Mouse (Mus musculus): ENCODE data around the gene Ntrk2. TPM values are rescaled to one million over a fixed set of nuclear protein-coding genes. Genes with fewer than 3 reads are reported as not detected.

Ntrk2 gene
- polyA plus RNA-seq (2017; shearing (Covaris generic)), result 0.07 TPM

GRCm38 (mm10) chr13:58806397-58806892 is at the start of gene Ntrk2:
Ntrk2 (plus strand) TSS chr13:58806569.

Other genes with a start within 250 kb of the Ntrk2 start
- gene Slc28a3, start 195.7 kb upstream of the Ntrk2 start, polyA plus RNA-seq (2017; shearing (Covaris generic)), result 0.22 TPM

All from inflammation-experienced regulatory T-cells, adult 16 weeks (primary cell).